Mouse (Mus musculus) liver, embryonic 15.5 days (tissue): Measurements from ENCODE around the gene Mfsd10. TPM values are rescaled to one million over a fixed set of nuclear protein-coding genes. Genes with fewer than 3 reads are reported as not detected.

ENCODE experiments used
- ATAC-seq: fragments of 200-750 bp; cut with Nextera tagmentation; 2 replicates; pipeline ENCODE4 v1.8.0; 2017; ENCODE audit warnings: moderate number of reproducible peaks, mild to moderate bottlenecking, moderate library complexity; ENCODE audit not compliant: insufficient read depth
- H3K27ac ChIP-seq: fragments of 300-500 bp; sonication (generic); replicated peaks from 2 replicates; pipeline ENCODE4 v1.5.1; 2015; ENCODE audit warnings: mild to moderate bottlenecking, inconsistent platforms
- H3K27me3 ChIP-seq: fragments of 300-500 bp; sonication (generic); 2 replicates; pipeline ENCODE4 v1.6.1; 2015; ENCODE audit warnings: mild to moderate bottlenecking, inconsistent platforms
- H3K36me3 ChIP-seq: fragments of 300-500 bp; sonication (generic); replicated peaks from 2 replicates; pipeline ENCODE4 v1.6.1; 2015; ENCODE audit warnings: moderate library complexity, mild to moderate bottlenecking, inconsistent platforms
- H3K4me1 ChIP-seq: fragments of 300-500 bp; sonication (generic); replicated peaks from 2 replicates; pipeline ENCODE4 v1.6.1; 2015; ENCODE audit warnings: inconsistent platforms
- H3K4me2 ChIP-seq: fragments of 300-500 bp; sonication (generic); 2 replicates; pipeline ENCODE4 v1.6.1; 2015; ENCODE audit warnings: moderate library complexity, mild to moderate bottlenecking, inconsistent platforms
- H3K4me3 ChIP-seq: fragments of 300-500 bp; sonication (generic); replicated peaks from 2 replicates; pipeline ENCODE4 v1.5.1; 2015; ENCODE audit warnings: mild to moderate bottlenecking, inconsistent platforms
- H3K9ac ChIP-seq: fragments of 300-500 bp; sonication (generic); 2 replicates; pipeline ENCODE4 v1.6.1; 2015; ENCODE audit warnings: moderate library complexity, mild to moderate bottlenecking, inconsistent platforms
- H3K9me3 ChIP-seq: fragments of 300-500 bp; sonication (generic); replicated peaks from 2 replicates; pipeline ENCODE4 v1.6.1; 2016; ENCODE audit warnings: inconsistent platforms
- WGBS: fragments of 180-500 bp; shearing (Covaris S2); methylation state at CpG from one replicate; pipeline ENCODE4 v1.1.7; 2015; ENCODE audit warnings: mixed read lengths; ENCODE audit not compliant: insufficient replicate concordance; 5-methylcytosine and 5-hydroxymethylcytosine counted together
- polyA plus RNA-seq: library from polyadenylated mRNA; unstranded; fragments of >200 nt; fragmentation: Nextera tagmentation; extraction: Ambion mirVana; gene quantifications from 2 replicates; pipeline ENCODE4 v1.2.1, GENCODE M21; 2015

Gene Mfsd10
- polyA plus RNA-seq, 1 experiment from 2014 or later, result 51.1 TPM

DNA sequence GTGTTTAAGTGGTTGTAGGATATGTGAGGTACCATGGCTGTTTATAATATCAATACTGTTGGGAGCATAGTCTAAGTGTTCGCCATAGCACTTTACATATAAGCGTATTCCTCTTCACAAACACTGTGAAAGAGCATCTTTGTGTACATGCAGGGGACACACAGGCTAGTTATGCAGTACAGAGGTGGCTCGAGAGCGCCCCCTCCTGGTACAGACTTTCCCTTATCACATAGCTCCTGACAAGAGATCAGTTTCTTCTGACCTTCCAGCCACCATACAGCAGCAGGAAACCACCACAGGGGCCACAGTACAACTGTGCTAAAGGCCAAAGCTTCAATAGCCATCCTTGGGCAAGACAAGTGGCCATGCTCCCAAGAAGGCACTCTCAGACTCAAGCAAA, 10.6 kb upstream of the Mfsd10 start:
- H3K4me1 ChIP-seq, result no peaks in the 10 kb centered on the region
- H3K9ac ChIP-seq, result no peak overlapping the region
- no peak overlapping the region for H3K4me2 ChIP-seq
- no peak overlapping the region for H3K27ac ChIP-seq
- WGBS, result 43% methylated on average over 4 of the region's 4 CpGs
- no peak overlapping the region for H3K4me3 ChIP-seq
- H3K36me3 ChIP-seq, result peaks cover 98% of the 10 kb centered on the region
- no peaks in the 10 kb centered on the region for H3K27me3 ChIP-seq
- ATAC-seq, result no peak
- no peaks in the 10 kb centered on the region for H3K9me3 ChIP-seq

GRCm38 (mm10) chr5:34642932-34643331, 5.9 kb upstream of the Mfsd10 start:
- Histone ChIP-seq H3K36me3 (peaks cover 94% of the 10 kb centered on the region), H3K9ac (no peak overlapping the region), H3K9me3 (no peaks in the 10 kb centered on the region), H3K4me1 (peaks cover under 1% of the 10 kb centered on the region; the same call in 1 of the 2 replicates), H3K4me2 (no peak overlapping the region), H3K4me3 (no peak overlapping the region), H3K27me3 (no peaks in the 10 kb centered on the region), H3K27ac (no peak overlapping the region)
- 75% methylated on average over 5 of the region's 5 CpGs for WGBS
- ATAC-seq, result peak; percentile 49

- H3K36me3 ChIP-seq, result peaks cover 85% of the 10 kb centered on the region
- H3K4me2 ChIP-seq, result no peak overlapping the region
- no peak overlapping the region for H3K27ac ChIP-seq
- WGBS, result 62% methylated on average over 3 of the region's 3 CpGs
- H3K27me3 ChIP-seq, result no peaks in the 10 kb centered on the region
- no peak for ATAC-seq
- no peaks in the 10 kb centered on the region for H3K9me3 ChIP-seq
- no peak overlapping the region for H3K9ac ChIP-seq
- no peak overlapping the region for H3K4me3 ChIP-seq
- peaks cover 10% of the 10 kb centered on the region for H3K4me1 ChIP-seq
Measured at GRCm38 (mm10) chr5:34641991-34642390, 5.0 kb upstream of the Mfsd10 start.

DNA sequence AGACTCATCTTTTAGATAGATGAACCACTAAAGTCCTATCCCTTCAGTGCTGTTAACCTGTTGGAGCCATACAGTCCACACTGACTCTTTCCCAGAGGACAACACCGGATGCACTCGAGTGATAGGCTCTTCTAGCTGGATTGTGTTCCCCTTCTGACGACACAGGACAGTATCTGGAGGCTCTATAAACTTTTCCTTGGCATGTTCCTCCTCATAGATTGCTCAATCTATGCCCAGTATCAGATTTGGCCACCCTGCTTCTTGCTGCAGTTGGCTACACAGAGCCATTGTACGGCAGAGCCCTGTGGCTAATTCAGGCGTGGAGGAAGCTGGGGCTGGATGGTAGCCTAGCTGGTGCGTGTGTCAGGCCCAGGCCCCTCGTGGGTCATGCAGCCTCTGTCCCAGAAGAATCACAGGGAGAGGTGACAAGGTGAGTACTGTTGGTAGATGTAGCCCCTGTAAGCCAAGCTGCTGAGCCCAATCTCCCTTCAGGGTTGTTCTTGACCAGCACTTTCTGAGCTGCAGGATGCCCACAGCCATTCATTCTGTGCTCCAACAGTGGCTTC, 662 bp upstream of the Mfsd10 start:
- H3K36me3 ChIP-seq, result peaks cover 74% of the 10 kb centered on the region
- no peaks in the 10 kb centered on the region for H3K9me3 ChIP-seq
- peak overlapping the region; percentile 87 for H3K27ac ChIP-seq
- no peaks in the 10 kb centered on the region for H3K27me3 ChIP-seq
- peak overlapping the region; percentile 73 for H3K4me3 ChIP-seq
- WGBS, result 65% methylated on average over 7 of the region's 7 CpGs
- H3K9ac ChIP-seq, result peak overlapping the region; percentile 77; the same call in 1 of the 2 replicates
- no peak for ATAC-seq
- H3K4me2 ChIP-seq, result peak overlapping the region; percentile 99
- peaks cover 52% of the 10 kb centered on the region for H3K4me1 ChIP-seq

DNA sequence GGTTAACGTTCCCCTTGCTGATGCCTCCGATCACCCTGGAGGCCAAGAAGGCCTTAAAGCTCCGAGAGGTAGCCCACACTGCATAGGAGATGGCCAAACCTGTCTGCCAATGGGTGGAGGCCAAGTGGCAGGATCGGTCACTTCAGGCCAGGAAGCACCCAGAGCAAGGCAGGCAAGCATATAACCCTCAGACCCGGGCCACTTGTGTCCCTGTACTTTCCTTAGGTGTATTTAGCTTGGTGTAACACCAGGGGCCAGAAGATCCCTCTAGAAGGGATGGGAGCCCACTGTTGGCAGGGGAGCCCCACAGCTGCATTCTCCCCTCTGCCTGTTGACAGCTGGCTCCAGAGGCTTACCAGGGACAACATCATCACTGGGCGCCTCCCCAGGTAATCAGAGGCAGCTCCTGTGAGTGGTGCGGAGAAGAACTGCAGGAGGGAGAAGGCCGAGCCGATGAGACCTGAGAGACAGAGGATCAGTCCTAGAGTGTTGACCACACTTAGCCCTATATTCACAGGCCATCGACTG, 1.3 kb downstream of the Mfsd10 start:
- Histone ChIP-seq H3K36me3 (peaks cover 80% of the 10 kb centered on the region), H3K4me2 (peak overlapping the region; percentile 99), H3K4me1 (peaks cover 58% of the 10 kb centered on the region), H3K9me3 (no peaks in the 10 kb centered on the region), H3K4me3 (peak overlapping the region; percentile 73), H3K27me3 (no peaks in the 10 kb centered on the region), H3K27ac (peak overlapping the region; percentile 87), H3K9ac (peak overlapping the region; percentile 77; the same call in 1 of the 2 replicates)
- ATAC-seq, result no peak
- 55% methylated on average over 10 of the region's 10 CpGs for WGBS

- peak overlapping the region; percentile 25 for H3K9ac ChIP-seq
- WGBS, result 53% methylated on average over 13 of the region's 13 CpGs
- peak overlapping the region; percentile 99 for H3K4me2 ChIP-seq
- H3K4me1 ChIP-seq, result peaks cover 58% of the 10 kb centered on the region
- ATAC-seq, result no peak
- H3K27ac ChIP-seq, result peak overlapping the region; percentile 87
- H3K9me3 ChIP-seq, result no peaks in the 10 kb centered on the region
- H3K4me3 ChIP-seq, result peak overlapping the region; percentile 73; the same call in 1 of the 2 replicates
- peaks cover 80% of the 10 kb centered on the region for H3K36me3 ChIP-seq
- no peaks in the 10 kb centered on the region for H3K27me3 ChIP-seq
Measured at GRCm38 (mm10) chr5:34634746-34635400, 2.1 kb downstream of the Mfsd10 start.

GRCm38 (mm10) chr5:34633641-34634040, 3.4 kb downstream of the Mfsd10 start:
- peaks cover 58% of the 10 kb centered on the region for H3K4me1 ChIP-seq

GRCm38 (mm10) chr5:34632996-34633395, 4.0 kb downstream of the Mfsd10 start:
- H3K4me2 ChIP-seq, result peak overlapping the region; percentile 14; the same call in 1 of the 2 replicates

More at GRCm38 (mm10) chr5:34633641-34634040, 3.4 kb downstream of the Mfsd10 start:
- WGBS, result 72% methylated on average over 4 of the region's 4 CpGs
- 0 out of 2 replicates have a peak overlapping the region, but pooled peaks have one; percentile 3 for H3K4me2 ChIP-seq
- no peaks in the 10 kb centered on the region for H3K9me3 ChIP-seq
- no peak overlapping the region for H3K4me3 ChIP-seq
- no peaks in the 10 kb centered on the region for H3K27me3 ChIP-seq
- no peak overlapping the region for H3K9ac ChIP-seq
- no peak for ATAC-seq
- peaks cover 80% of the 10 kb centered on the region for H3K36me3 ChIP-seq
- 0 out of 2 replicates have a peak overlapping the region, but pooled peaks have one; percentile 87 for H3K27ac ChIP-seq

GRCm38 (mm10) chr5:34609966-34610365, 27.0 kb downstream of the Mfsd10 start:
- H3K27me3 ChIP-seq, result no peaks in the 10 kb centered on the region
- ATAC-seq, result no peak
- no peak overlapping the region for H3K4me2 ChIP-seq
- H3K36me3 ChIP-seq, result peaks cover 95% of the 10 kb centered on the region
- H3K4me3 ChIP-seq, result no peak overlapping the region
- no peaks in the 10 kb centered on the region for H3K4me1 ChIP-seq
- WGBS, result 79% methylated on average over 4 of the region's 4 CpGs
- no peaks in the 10 kb centered on the region for H3K9me3 ChIP-seq
- no peak overlapping the region for H3K9ac ChIP-seq
- H3K27ac ChIP-seq, result no peak overlapping the region

More at GRCm38 (mm10) chr5:34632996-34633395, 4.0 kb downstream of the Mfsd10 start:
- ATAC-seq, result 0 out of 2 replicates have a peak, but pooled peaks have one; percentile 37
- Histone ChIP-seq H3K36me3 (peaks cover 80% of the 10 kb centered on the region), H3K9ac (no peak overlapping the region), H3K4me1 (peaks cover 58% of the 10 kb centered on the region), H3K9me3 (no peaks in the 10 kb centered on the region), H3K27me3 (no peaks in the 10 kb centered on the region), H3K4me3 (no peak overlapping the region), H3K27ac (peak overlapping the region; percentile 66)
- WGBS, result 60% methylated on average over 2 of the region's 2 CpGs

GRCm38 (mm10) chr5:34608226-34608625, 28.8 kb downstream of the Mfsd10 start:
- H3K9me3 ChIP-seq, result no peaks in the 10 kb centered on the region
- H3K4me3 ChIP-seq, result no peak overlapping the region
- 85% methylated on average over 3 of the region's 3 CpGs for WGBS
- H3K9ac ChIP-seq, result no peak overlapping the region
- no peak for ATAC-seq
- no peak overlapping the region for H3K4me2 ChIP-seq
- H3K27ac ChIP-seq, result no peak overlapping the region
- no peaks in the 10 kb centered on the region for H3K4me1 ChIP-seq
- no peaks in the 10 kb centered on the region for H3K27me3 ChIP-seq
- H3K36me3 ChIP-seq, result peaks cover 91% of the 10 kb centered on the region

- H3K9me3 ChIP-seq, result no peaks in the 10 kb centered on the region
- H3K9ac ChIP-seq, result no peak overlapping the region
- no peak overlapping the region for H3K27ac ChIP-seq
- no peaks in the 10 kb centered on the region for H3K4me1 ChIP-seq
- H3K4me3 ChIP-seq, result no peak overlapping the region
- no peaks in the 10 kb centered on the region for H3K27me3 ChIP-seq
- ATAC-seq, result no peak
- no peak overlapping the region for H3K4me2 ChIP-seq
- H3K36me3 ChIP-seq, result peaks cover 92% of the 10 kb centered on the region
- WGBS, result 64% methylated on average over 8 of the region's 8 CpGs
Measured at GRCm38 (mm10) chr5:34607100-34607880, 29.7 kb downstream of the Mfsd10 start.
